Mouse (Mus musculus) lung, postnatal 0 days (tissue): Measurements from ENCODE around the gene Cx3cl1. TPM values are rescaled to one million over a fixed set of nuclear protein-coding genes. Genes with fewer than 3 reads are reported as not detected.

ENCODE experiments used
- ATAC-seq: fragments of 200-750 bp; cut with Nextera tagmentation; 2 replicates; pipeline ENCODE4 v1.8.0; 2017; ENCODE audit warnings: moderate library complexity
- DNase-seq: peaks from one replicate; pipeline ENCODE4 v3.0.0-alpha.2; 2016; ENCODE audit warnings: low spot score
- H3K27ac ChIP-seq: fragments of 300-500 bp; sonication (generic); 2 replicates; pipeline ENCODE4 v1.5.1; 2014; ENCODE audit warnings: antibody characterized with exemption, mild to moderate bottlenecking, low read length, mixed read lengths
- H3K27me3 ChIP-seq: fragments of 300-500 bp; sonication (generic); replicated peaks from 2 replicates; pipeline ENCODE4 v1.6.1; 2014; ENCODE audit warnings: low read length, mixed read lengths; ENCODE audit not compliant: insufficient read depth
- H3K36me3 ChIP-seq: fragments of 300-500 bp; sonication (generic); 2 replicates; pipeline ENCODE4 v1.6.1; 2014; ENCODE audit warnings: low read length, mixed read lengths; ENCODE audit not compliant: insufficient read depth
- H3K4me1 ChIP-seq: fragments of 300-500 bp; sonication (generic); 2 replicates; pipeline ENCODE4 v1.6.1; 2014; ENCODE audit warnings: antibody characterized with exemption, low read depth, low read length, mixed read lengths; ENCODE audit not compliant: insufficient read depth
- H3K4me2 ChIP-seq: fragments of 300-500 bp; sonication (generic); replicated peaks from 2 replicates; pipeline ENCODE4 v1.6.1; 2014; ENCODE audit warnings: low read depth, mild to moderate bottlenecking, low read length, moderate library complexity, mixed read lengths
- H3K4me3 ChIP-seq: fragments of 300-500 bp; sonication (generic); 2 replicates; pipeline ENCODE4 v1.5.1; 2014; ENCODE audit warnings: low read depth, low read length
- H3K9ac ChIP-seq: fragments of 300-500 bp; sonication (generic); replicated peaks from 2 replicates; pipeline ENCODE4 v1.6.1; 2014; ENCODE audit warnings: low read depth, mild to moderate bottlenecking
- H3K9me3 ChIP-seq: fragments of 300-500 bp; sonication (generic); 2 replicates; pipeline ENCODE4 v1.6.1; 2016; ENCODE audit warnings: low read length, mixed read lengths
- CTCF ChIP-seq: IDR thresholded peaks from 2 replicates; pipeline ENCODE4 v1.5.1; 2016; ENCODE audit warnings: antibody characterized with exemption, mild to moderate bottlenecking
- EP300 ChIP-seq: IDR thresholded peaks from 2 replicates; pipeline ENCODE4 v1.6.1; 2016; ENCODE audit warnings: antibody characterized with exemption, mild to moderate bottlenecking, control low read depth
- WGBS: fragments of 180-500 bp; shearing (Covaris S2); extraction: QIAGEN DNeasy Blood & Tissue Kit; methylation state at CpG from one replicate; pipeline ENCODE4 v1.1.7; 2014; 5-methylcytosine and 5-hydroxymethylcytosine counted together
- polyA plus RNA-seq: library from polyadenylated mRNA; unstranded; fragments of >200 nt; fragmentation: Nextera tagmentation; extraction: Ambion mirVana; gene quantifications from 2 replicates; pipeline ENCODE4 v1.2.1, GENCODE M21; 2015

Gene Cx3cl1
- polyA plus RNA-seq, 1 experiment from 2014 or later, result 8.3 TPM

- no peak overlapping the region for H3K4me3 ChIP-seq
- peak overlapping the region; percentile 20; the same call in 1 of the 2 replicates for H3K27ac ChIP-seq
- H3K36me3 ChIP-seq, result no peaks in the 10 kb centered on the region
- no peak for DNase-seq
- no peak overlapping the region for H3K4me2 ChIP-seq
- peak; percentile 11; the same call in 1 of the 2 replicates for ATAC-seq
- TF ChIP-seq EP300, result no peak
- TF ChIP-seq CTCF, result no peak
- H3K9me3 ChIP-seq, result no peaks in the 10 kb centered on the region
- H3K27me3 ChIP-seq, result no peaks in the 10 kb centered on the region
- peaks cover 17% of the 10 kb centered on the region; the same call in 1 of the 2 replicates for H3K4me1 ChIP-seq
- 63% methylated on average over 10 of the region's 10 CpGs for WGBS
- H3K9ac ChIP-seq, result no peak overlapping the region
Measured at GRCm38 (mm10) chr8:94778895-94779533, 7.2 kb downstream of the Cx3cl1 start.

GRCm38 (mm10) chr8:94779534-94780294, 7.9 kb downstream of the Cx3cl1 start:
- Histone ChIP-seq H3K27ac (no peak overlapping the region), H3K4me2 (no peak overlapping the region), H3K9ac (no peak overlapping the region), H3K9me3 (no peaks in the 10 kb centered on the region), H3K36me3 (no peaks in the 10 kb centered on the region), H3K4me3 (no peak overlapping the region), H3K27me3 (no peaks in the 10 kb centered on the region), H3K4me1 (peaks cover 17% of the 10 kb centered on the region)
- TF ChIP-seq CTCF (no peak), EP300 (no peak)
- 90% methylated on average over 16 of the region's 16 CpGs for WGBS
- ATAC-seq (no peak), DNase-seq (no peak)

GRCm38 (mm10) chr8:94780491-94781154, 8.8 kb downstream of the Cx3cl1 start:
- DNase-seq (no peak), ATAC-seq (no peak)
- Histone ChIP-seq H3K27me3 (no peaks in the 10 kb centered on the region), H3K27ac (no peak overlapping the region), H3K9ac (no peak overlapping the region), H3K4me2 (no peak overlapping the region), H3K4me3 (no peak overlapping the region), H3K9me3 (no peaks in the 10 kb centered on the region), H3K36me3 (no peaks in the 10 kb centered on the region), H3K4me1 (peaks cover 17% of the 10 kb centered on the region)
- TF ChIP-seq CTCF (no peak), EP300 (no peak)
- 80% methylated on average over 21 of the region's 21 CpGs for WGBS

GRCm38 (mm10) chr8:94781155-94781837, 9.5 kb downstream of the Cx3cl1 start:
- H3K27me3 ChIP-seq, result no peaks in the 10 kb centered on the region
- peaks cover 17% of the 10 kb centered on the region for H3K4me1 ChIP-seq
- DNase-seq (no peak), ATAC-seq (no peak)
- TF ChIP-seq CTCF (no peak), EP300 (no peak)
- no peak overlapping the region for H3K9ac ChIP-seq
- no peak overlapping the region for H3K4me3 ChIP-seq
- WGBS, result 61% methylated on average over 7 of the region's 7 CpGs
- H3K36me3 ChIP-seq, result no peaks in the 10 kb centered on the region
- H3K4me2 ChIP-seq, result no peak overlapping the region
- H3K27ac ChIP-seq, result no peak overlapping the region
- no peaks in the 10 kb centered on the region for H3K9me3 ChIP-seq

- Histone ChIP-seq H3K4me2 (no peak overlapping the region), H3K27me3 (no peaks in the 10 kb centered on the region), H3K36me3 (no peaks in the 10 kb centered on the region), H3K9ac (no peak overlapping the region), H3K9me3 (no peaks in the 10 kb centered on the region), H3K27ac (no peak overlapping the region), H3K4me1 (peaks cover 17% of the 10 kb centered on the region), H3K4me3 (no peak overlapping the region)
- TF ChIP-seq EP300, result no peak
- no peak for TF ChIP-seq CTCF
- WGBS, result 17% methylated on average over 11 of the region's 11 CpGs
- ATAC-seq, result peak; percentile 30
- DNase-seq, result peak; percentile 48
Measured at GRCm38 (mm10) chr8:94781838-94782235, 10.0 kb downstream of the Cx3cl1 start.

GRCm38 (mm10) chr8:94783890-94784289, 12.1 kb downstream of the Cx3cl1 start:
- H3K27me3 ChIP-seq, result no peaks in the 10 kb centered on the region
- no peak overlapping the region for H3K4me3 ChIP-seq
- no peak overlapping the region for H3K4me2 ChIP-seq
- no peak overlapping the region for H3K27ac ChIP-seq
- ATAC-seq (no peak), DNase-seq (no peak)
- H3K4me1 ChIP-seq, result peaks cover 11% of the 10 kb centered on the region
- H3K9me3 ChIP-seq, result no peaks in the 10 kb centered on the region
- H3K36me3 ChIP-seq, result no peaks in the 10 kb centered on the region
- WGBS, result 58% methylated on average over 4 of the region's 4 CpGs
- TF ChIP-seq CTCF (no peak), EP300 (no peak)
- no peak overlapping the region for H3K9ac ChIP-seq
